Mouse (Mus musculus) monocyte, adult 5-6 weeks (primary cell): ENCODE results near the gene Midn. TPM values are rescaled to one million over a fixed set of nuclear protein-coding genes. Genes with fewer than 3 reads are reported as not detected.

Experiments
- ATAC-seq: fragments of 153-309, 156-312 bp; replicated peaks from 2 replicates; pipeline ENCODE4 v1.8.0; 2017; ENCODE audit warnings: mild to moderate bottlenecking; ENCODE audit not compliant: low TSS enrichment, insufficient number of reproducible peaks, severe bottlenecking, poor library complexity, low FRiP score
- total RNA-seq: library from RNA; stranded (forward); fragments of 200-1000, 200-491, 200-594 nt; gene quantifications from 3 replicates; pipeline ENCODE4 v1.2.3, GENCODE M21; 2017

Gene Midn
- total RNA-seq, 1 experiment from 2014 or later: 29.9 TPM

DNA sequence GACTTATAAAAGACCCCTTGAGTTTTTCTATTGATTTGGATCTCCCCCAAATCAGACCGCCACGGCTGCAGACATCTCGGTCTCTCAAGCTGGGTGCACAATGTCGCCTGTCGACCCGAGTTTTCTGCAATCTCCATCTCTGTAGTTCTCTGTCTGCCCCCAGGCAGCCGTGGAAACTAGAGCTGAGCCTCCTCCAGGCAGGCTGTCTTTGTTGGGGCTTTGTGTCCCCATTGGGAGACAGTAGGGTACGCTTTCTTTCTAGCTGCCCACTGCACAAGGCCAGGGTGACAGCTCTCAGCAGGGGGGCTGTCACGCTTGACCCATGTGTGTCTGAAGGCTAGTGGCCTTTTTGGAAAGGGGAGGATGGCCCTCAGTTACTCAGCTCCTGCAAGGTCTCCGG lies 59.6 kb downstream of the Midn start:
- ATAC-seq: no peak

Other genes starting within 250 kb of the Midn start
- gene Med16, start 239.3 kb upstream of the Midn start, total RNA-seq: 13.3 to 16.8 TPM (median 13.3 TPM) in 3 replicates
- not detected in 3 replicates for gene Gm26602, start 237.4 kb upstream of the Midn start, total RNA-seq
- 0.39 TPM in 1 of 3 replicates, not detected in the others for gene Kiss1r, start 231.3 kb upstream of the Midn start, total RNA-seq
- 23.4 to 53.8 TPM (median 35.4 TPM) in 3 replicates for gene R3hdm4, start 227.1 kb upstream of the Midn start, total RNA-seq
- 35.3 to 38.9 TPM (median 36.8 TPM) in 3 replicates for gene Arid3a, start 221.2 kb upstream of the Midn start, total RNA-seq
- gene Wdr18, start 188.1 kb upstream of the Midn start, total RNA-seq: 7.8 to 14.2 TPM (median 8.8 TPM) in 3 replicates
- gene Grin3b, start 177.6 kb upstream of the Midn start, total RNA-seq: not detected in 3 replicates
- 49.0 to 80.6 TPM (median 59.1 TPM) in 3 replicates for gene Tmem259, start 163.9 kb upstream of the Midn start, total RNA-seq
- gene Cnn2, start 159.7 kb upstream of the Midn start, total RNA-seq: 210 to 295 TPM (median 228 TPM) in 3 replicates
- gene Abca7, start 151.8 kb upstream of the Midn start, total RNA-seq: 33.6 to 53.0 TPM (median 45.9 TPM) in 3 replicates
- gene Arhgap45, start 131.6 kb upstream of the Midn start, total RNA-seq: 356 to 478 TPM (median 365 TPM) in 3 replicates
- gene Polr2e, start 108.5 kb upstream of the Midn start, total RNA-seq: 83.4 to 130 TPM (median 95.9 TPM) in 3 replicates
- gene Gpx4, start 101.1 kb upstream of the Midn start, total RNA-seq: 250 to 253 TPM (median 251 TPM) in 3 replicates
- 50.6 to 75.0 TPM (median 51.9 TPM) in 3 replicates for gene Sbno2, start 42.7 kb upstream of the Midn start, total RNA-seq
- gene Stk11, start 32.5 kb upstream of the Midn start, total RNA-seq: 155 to 177 TPM (median 155 TPM) in 3 replicates
- gene Atp5d, start 9.6 kb upstream of the Midn start, total RNA-seq: 26.1 to 49.8 TPM (median 29.5 TPM) in 3 replicates
- 0.29 to 5.8 TPM (median 4.1 TPM) in 3 replicates for gene Cbarp, start 7.4 kb upstream of the Midn start, total RNA-seq
- gene Cirbp, start 17.7 kb downstream of the Midn start, total RNA-seq: 137 to 163 TPM (median 145 TPM) in 3 replicates
- 16.2 to 29.1 TPM (median 18.0 TPM) in 3 replicates for gene 1600002K03Rik, start 24.7 kb downstream of the Midn start, total RNA-seq
- 1.0 TPM in 1 of 3 replicates, not detected in the others for gene Efna2, start 31.2 kb downstream of the Midn start, total RNA-seq
- gene Mum1, start 78.2 kb downstream of the Midn start, total RNA-seq: 43.7 to 46.7 TPM (median 46.2 TPM) in 3 replicates
- 60.9 to 74.8 TPM (median 61.4 TPM) in 3 replicates for gene Ndufs7, start 100.8 kb downstream of the Midn start, total RNA-seq
- 3.8 to 4.7 TPM in 2 of 3 replicates, not detected in the other for gene Gamt, start 112.7 kb downstream of the Midn start, total RNA-seq
- 85.1 to 132 TPM (median 92.5 TPM) in 3 replicates for gene Dazap1, start 113.2 kb downstream of the Midn start, total RNA-seq
- gene Rps15, start 144.2 kb downstream of the Midn start, total RNA-seq: 1,267 to 1,604 TPM (median 1,393 TPM) in 3 replicates
- gene Apc2, start 147.7 kb downstream of the Midn start, total RNA-seq: 2.3 TPM in 1 of 3 replicates, not detected in the others
- 23.5 to 28.1 TPM (median 27.6 TPM) in 3 replicates for gene 2310011J03Rik, start 172.3 kb downstream of the Midn start, total RNA-seq
- gene Pcsk4, start 181.2 kb downstream of the Midn start, total RNA-seq: 0.57 TPM in 1 of 3 replicates, not detected in the others
- gene Reep6, start 181.7 kb downstream of the Midn start, total RNA-seq: not detected in 3 replicates
- gene Adamtsl5, start 200.1 kb downstream of the Midn start, total RNA-seq: 0.10 to 0.43 TPM in 2 of 3 replicates, not detected in the other
- not detected in 3 replicates for gene Plk5, start 208.2 kb downstream of the Midn start, total RNA-seq
- gene Mex3d, start 239.4 kb downstream of the Midn start, total RNA-seq: 4.1 to 5.3 TPM (median 5.2 TPM) in 3 replicates